Mouse (Mus musculus) telencephalon, adult 2 months (tissue): ENCODE measurements around the gene Rcan3.

Experiments
- DNase-seq: peaks from one replicate; pipeline ENCODE4 v3.0.0-alpha.2; 2011; ENCODE audit warnings: low read depth, low spot score

Rcan3 gene

DNA sequence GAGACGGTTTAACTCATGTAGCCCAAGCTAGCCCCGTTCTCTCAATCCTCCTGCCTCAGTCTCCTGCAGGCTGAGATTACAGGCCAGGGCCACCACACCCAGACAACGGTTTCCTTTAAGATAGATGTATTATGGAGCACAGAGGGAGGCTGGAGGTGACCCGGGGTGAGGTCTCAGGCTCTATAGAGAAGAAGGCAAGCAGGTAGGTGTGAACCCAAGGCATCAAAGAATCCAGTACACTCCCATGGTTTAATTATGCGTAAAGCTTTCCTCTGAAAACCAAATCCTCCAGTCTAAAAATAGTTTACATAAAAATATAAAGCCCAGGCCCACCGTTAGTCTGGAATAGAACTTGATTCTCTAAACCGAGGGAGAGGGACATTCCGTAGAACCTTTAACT lies 20.2 kb downstream of the Rcan3 start:
- DNase-seq, result no peak

DNA sequence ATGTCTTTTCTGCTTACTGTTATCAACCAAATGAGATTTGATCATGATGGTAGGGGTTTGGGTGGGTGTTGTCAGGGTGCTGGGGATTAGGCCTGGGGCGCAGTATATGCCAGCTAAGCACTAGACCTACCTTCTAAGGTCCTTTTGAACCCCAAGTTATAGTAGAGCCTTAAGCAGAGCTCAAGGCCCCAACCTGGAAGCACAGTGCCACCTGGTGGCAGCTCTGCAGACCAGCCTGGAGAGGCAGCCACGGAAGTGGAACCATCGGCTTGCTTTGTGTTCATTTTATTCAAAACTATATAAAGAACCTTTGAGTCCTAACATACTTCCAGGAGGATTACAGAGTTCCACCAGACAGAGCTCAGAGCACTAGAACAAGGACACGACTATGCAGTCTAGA lies 22.0 kb downstream of the Rcan3 start:
- no peak for DNase-seq

DNA sequence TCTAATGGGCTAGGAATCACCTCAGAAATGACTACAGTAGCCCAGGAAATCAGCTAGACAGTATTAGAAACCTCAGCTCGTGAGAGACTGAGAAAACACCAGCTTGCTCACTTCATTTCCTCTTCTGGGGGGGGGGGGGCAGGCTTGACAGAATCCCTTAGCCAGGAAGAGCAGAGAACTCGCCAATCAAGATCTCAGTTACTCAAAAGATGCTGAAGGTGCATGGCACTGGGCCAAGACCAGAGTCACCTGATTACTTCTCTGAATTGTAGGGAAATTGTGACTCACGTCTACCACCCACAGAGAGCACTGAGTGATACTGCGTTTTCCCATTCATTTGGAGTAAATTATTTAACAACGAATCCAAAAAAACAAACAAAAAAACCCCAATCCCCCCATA lies 27.5 kb downstream of the Rcan3 start:
- DNase-seq, result peak; percentile 31

DNA sequence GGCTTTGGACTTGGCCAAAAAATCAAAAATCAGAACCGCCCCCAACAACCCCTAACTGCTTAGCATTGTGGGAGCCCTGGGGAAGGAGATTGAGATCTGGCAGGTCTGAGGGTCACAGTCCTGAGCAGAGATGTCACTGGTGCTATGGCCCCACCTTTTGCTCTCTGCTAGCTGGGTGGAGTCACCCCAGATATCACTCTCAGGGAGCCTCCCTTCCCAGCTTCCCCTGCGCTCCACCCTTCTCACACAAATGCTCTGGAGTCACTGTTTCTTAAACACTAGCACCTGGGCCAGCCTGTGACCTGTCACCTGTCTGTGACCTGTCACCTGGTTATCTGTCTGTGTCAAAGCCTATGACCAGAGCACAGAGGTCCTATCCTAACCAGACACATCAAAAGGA lies 28.7 kb downstream of the Rcan3 start:
- no peak for DNase-seq

DNA sequence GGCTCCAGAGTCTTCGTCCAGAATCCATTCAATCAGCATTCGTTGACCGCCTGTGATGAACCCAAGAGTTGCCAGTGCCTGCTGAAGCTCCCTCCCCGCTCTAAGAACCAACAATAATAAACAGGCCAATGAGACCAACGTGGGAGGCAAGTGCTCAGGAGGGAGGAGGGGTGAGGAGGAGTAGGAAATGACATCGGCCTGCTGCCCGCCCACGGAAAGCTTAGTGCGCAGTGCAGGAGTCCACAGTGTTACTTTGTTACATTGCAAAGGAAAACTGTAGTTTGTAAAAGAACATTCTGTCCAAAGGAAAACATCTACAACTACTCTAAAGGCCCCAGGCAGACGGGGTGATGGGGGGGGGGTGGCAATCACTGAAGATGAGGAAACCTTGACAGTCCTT lies 29.6 kb downstream of the Rcan3 start:
- no peak for DNase-seq

DNA sequence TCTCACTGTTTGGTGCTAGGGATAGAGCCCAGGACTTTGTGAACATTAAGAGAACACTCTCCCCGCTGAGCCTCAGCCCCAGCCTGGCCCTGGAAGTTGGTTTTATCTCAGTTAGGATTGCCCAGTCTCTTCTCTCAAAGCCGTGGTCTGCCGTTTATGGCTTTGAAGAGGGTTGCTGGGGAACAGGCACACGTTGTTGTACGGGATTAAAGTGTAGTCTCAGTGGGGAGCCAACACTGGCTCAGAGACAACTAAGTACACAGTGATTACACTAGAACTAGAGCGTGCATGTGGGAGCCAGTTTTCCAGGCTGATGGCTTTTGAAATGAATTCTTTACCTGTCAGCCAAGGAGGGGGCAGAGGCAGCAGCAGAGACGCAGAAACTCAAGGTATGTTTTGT lies 31.8 kb downstream of the Rcan3 start:
- no peak for DNase-seq

DNA sequence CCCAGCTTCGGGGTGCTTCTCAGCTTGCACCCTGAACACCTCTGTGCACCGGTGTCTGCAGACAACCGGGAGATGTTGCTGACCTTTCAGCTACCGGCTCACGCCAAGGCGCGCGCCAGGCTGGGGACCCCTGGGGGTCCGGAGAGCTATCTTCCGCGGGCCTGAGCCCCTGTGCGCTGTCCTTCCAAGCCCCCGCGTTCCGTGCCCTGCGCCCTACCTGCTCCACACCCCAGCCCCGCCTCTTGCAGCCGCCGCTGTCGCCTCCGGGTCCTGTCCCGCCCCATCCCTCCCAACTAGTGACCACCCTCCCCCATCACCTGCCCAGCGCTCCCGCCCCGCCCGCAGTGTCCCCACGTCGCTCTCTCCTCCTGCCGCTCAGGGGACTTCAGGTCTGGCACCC lies 35.7 kb downstream of the Rcan3 start, which contains the start of gene Ncmap:
Gene Ncmap, minus strand, starts transcription at position 237 of the 400 bp plus-strand sequence.
- DNase-seq, result no peak

DNA sequence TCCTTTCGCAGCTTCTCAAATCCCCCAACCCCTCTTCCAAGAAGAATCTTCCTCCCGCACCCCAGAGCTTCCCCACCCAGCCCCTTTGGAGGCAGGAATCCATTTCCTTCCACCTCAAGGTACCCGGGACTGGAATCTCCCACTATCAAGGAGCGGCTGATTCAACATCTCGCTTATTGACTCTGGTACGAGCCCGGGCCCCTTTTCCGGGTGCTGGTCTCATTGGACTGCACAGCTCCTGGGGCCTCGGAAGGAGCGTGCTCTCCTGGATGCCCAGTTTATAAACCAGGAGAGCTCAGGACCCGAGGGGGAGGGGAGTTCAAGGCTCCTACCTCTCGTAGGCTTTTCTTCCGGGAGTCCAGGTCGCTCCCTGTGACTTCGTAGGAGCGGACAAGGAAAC lies 36.1 kb downstream of the Rcan3 start:
- DNase-seq, result no peak

DNA sequence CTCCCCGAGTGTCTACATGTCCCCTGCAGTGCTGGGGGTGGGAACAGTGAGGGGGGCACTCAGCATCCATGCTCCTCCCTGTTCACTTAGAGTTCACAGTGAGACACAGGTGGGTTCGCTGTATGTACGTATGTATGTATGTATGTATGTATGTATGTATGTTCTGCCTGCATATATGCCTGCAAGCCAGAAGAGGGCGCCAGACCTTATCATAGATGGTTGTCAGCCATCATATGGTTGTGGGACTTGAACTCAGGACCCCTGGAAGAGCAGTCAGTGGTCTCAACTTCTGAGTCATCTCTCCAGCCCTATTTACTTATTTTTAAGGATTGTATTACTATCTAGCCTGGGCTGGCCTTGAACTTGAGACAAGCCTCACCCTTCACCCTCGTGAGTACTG lies 37.4 kb downstream of the Rcan3 start:
- DNase-seq, result no peak

DNA sequence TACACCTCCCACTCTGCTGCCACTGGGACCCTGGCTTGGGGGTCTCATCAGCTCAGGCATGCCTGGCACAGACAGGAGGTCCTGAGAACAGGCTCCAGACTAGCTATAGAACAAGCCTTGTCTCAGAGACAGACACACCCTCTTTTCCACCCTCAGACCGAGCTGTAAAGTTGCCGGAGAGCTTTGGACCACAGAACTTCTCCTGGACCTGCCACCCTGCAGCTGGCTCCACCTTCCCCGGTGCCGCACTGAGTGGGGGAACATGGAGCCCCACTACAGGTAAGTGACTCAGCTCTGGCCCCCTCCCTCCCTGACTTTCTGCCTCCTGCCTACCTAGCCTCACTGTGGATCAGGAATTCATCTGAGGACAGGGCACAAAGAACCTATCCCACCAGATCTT lies 38.3 kb downstream of the Rcan3 start:
- no peak for DNase-seq

DNA sequence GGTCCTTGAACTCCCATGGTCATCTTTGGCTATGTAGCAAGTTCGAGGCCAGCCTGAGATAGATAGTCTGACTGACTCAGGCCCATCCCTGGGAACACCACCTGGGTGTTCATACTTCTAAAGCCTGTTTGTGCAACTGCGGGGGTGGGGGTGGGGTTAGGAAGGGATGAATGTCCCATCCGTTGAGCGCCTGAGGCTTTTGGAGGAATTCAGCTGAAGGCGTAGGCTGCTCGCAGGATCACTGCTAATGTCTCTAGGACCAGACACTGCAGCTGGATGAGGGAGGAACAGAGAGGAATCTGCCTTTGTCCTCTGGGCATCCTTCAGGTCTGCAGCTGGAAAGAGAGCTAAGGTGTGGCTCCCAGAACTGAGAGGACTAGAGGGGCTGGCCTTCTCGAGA lies 39.0 kb downstream of the Rcan3 start:
- no peak for DNase-seq

DNA sequence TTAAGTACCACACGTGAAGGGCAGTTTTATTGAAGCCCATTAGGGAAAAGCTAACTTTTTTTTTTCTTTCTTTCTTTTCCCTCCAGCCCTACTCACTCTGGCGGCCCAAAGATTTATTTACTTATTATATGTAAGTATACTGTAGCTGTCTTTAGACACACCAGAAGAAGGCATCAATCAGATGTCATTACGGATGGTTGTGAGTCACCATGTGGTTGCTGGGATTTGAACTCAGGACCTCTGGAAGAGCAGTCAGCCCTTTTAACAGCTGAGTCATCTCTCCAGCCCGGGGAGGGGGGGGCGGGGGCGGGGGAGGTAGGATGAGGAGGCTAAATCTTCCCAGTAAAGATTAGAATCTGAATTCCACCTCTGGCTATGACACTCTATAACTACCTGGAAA lies 40.3 kb downstream of the Rcan3 start:
- no peak for DNase-seq

DNA sequence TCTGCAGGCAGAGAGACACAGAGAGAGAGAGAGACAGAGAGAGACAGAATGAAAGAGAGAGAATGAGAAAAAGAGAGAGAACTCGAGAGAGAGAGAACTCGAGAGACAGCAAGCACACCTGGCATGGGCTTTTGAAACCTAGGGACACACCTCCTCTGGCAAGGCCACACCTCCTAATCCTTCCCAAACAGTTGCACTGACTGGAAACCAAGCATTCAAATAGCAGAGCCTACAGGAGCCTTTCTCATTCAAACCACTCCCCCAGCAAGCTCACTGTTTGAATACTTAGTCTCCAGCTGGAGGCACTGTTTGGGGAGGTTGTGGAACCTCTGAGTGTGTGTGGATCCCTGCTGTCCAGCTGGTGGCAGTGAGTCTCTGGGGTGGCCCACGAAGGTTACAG lies 40.9 kb downstream of the Rcan3 start:
- DNase-seq, result no peak

DNA sequence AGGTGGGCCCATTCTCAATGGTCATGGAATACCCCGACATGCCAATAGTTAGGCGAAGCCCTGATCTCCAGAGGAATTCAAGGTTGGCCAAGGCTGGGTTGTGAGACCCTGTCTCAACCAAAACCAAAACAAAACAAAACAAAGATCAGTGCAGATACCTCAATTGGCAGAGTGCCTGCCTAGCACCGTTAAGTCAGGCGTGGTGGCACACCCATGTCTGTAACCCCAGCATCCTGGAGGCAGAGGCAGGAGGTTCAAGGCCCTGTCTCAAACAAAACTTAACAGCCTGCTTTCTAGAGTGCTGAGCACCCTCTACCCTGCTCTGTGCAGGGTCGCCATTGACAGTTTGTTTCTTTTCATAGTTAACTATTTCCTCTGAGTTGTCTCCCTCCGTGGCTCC lies 42.6 kb downstream of the Rcan3 start:
- no peak for DNase-seq

DNA sequence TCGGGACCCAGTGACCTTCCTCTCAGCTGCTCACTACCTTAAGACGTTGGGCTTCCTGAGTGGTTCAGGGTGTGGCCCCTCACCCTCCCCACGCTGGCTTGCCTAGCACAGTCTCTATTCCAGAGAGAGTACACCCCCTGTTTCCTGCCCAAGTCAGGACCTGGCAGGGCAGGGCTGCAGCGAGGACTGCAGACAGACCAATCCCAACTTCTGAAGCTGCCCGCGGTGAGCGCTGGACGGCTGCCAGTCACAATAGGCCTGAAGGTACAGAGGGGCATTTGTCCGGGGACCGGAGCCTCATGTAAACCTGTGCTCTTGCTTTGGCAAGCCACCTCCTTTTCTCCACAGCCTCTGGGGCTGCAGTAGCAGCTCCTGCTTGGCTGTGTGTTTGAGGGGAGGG lies 48.0 kb downstream of the Rcan3 start:
- DNase-seq, result no peak

DNA sequence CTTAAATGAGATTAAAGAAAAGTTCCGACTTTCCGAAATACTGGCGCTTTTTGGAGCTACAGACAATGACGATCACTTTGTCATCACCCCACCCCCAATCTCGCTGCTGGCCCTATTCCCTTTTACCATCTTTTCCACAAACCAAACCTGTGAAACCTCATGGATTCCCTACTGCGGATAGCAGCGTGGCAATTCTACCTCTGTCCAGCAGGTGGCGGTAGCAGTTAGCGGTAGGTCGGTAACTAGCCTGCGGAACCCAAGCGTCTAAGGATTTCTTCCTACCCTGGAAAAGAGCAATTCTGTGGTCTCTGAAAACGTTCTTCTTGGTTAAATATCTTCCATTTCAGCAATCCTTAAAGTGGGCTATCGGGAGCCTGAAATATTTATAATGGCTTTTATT lies 51.3 kb downstream of the Rcan3 start:
- peak; percentile 50 for DNase-seq

DNA sequence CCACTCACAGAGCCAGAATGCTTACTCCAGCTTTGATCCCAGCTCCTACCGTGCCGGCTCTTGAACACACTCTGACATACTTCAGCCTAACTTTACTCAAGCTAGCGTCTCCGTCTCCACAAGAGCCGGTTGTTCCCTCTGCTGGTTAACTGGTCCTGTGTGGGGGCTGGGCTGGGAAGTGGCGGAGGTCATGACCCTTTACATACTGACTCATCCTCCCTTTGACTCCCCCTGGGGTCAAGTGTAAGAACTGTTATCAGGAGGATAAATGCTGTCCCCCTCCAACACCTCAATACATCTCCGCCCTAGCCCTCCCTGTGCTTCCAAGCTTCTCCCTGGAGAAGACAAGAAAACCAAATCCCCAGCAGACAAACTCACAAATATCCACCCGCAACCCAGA lies 52.3 kb downstream of the Rcan3 start:
- DNase-seq, result no peak

DNA sequence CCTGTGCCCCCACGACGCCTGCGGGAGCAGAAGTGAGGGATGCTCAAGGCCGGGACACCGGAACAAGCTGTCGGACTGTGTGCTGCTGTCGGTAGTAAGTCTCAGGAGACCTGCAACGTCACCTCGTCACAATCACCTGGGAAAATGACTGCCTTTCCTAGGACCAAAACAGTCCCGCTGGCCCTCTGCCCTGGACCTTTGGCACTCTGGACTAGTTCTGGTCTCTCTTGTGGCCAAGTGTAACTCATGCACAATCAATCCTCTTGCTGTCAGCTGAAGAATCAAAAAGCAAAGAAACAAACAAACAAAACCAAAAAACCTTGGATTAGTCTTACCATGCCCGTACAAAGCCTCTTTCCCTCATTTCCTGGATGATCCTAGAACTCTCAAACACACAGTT lies 56.4 kb downstream of the Rcan3 start:
- DNase-seq, result no peak

DNA sequence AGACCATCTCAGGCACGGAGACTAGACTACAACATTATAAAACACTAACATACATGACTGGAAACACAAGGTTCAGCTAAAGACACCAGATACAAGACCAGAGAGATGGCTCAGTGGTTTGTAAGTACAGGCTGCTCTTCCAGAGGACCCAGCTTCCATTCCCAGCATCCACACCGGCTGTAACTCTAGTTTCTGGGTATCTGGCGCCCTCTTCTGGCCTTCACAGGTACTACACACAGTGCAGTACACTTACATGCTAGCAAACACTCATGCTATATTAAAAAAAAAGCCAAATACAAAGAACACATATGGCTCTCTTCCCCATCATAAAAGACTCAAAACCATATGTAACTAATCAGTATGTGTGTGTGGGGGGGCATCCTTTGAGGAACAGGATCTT lies 58.2 kb downstream of the Rcan3 start:
- no peak for DNase-seq

DNA sequence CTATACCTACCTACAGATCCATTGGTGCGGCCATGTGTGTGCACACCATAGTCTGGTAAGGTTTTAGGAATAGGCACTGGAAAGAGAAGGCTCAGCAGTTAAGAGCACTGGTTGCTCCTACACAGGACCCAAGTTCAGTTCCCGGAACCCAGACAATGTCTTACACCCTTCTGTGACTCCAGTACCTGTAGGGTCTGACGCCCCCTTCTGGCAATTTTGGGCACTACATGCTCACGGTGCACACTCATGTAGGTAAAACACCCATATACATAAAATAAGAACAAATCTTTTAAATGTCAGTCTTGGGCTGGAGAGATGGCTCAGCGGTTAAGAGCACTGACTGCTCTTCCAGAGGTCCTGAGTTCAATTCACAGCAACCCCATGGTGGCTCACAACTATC lies 60.4 kb downstream of the Rcan3 start:
- no peak for DNase-seq

DNA sequence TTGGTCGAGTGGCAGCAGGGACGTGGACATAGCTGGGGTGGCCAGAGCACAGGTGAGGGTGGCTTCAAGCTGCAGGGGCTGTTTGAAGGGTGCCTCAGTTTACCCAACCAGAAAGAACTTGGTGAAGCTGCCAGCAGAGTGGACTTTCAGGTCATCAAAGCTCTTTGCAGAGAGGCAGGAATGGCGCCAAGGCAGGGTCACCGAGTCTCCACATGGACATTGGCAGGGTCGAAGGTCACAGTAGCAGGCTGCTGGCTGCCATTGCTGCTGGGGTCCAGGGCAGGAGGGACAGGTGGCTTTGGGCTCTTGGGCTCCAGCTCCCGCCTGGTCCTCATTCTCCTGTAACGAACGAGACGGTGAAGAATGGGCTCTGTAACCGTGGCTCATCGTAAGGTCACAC lies 63.3 kb downstream of the Rcan3 start:
- no peak for DNase-seq

DNA sequence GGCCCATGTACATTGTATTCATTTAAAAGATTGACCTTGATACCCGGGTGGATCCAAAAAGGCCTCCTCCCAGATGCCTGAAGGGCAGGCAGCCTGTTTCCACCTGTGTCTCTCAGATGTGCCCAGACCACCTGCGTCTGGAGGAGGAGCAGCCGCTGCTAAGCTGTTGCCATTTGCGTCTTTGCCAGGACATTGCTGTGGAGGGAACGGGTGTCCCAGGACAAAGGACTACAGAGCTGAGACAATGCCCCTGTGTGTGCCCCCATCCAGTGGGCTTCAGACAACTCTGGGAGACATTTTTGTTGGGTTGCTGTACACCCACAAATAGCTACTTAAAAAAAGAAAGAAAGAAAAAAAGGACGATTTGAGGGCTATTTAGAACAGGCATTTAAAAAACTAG lies 70.8 kb downstream of the Rcan3 start:
- DNase-seq, result peak; percentile 22
